Mouse (Mus musculus): ENCODE measurements around the gene Krt90.
A peak's percentile ranks its signal among the peaks of the same experiment; 100 is the strongest.
"Not testable (repeated sequence)": the region's sequence is repeated elsewhere in the genome, so short reads cannot be mapped to it uniquely, and the experiment has no call there.

Gene Krt90

GRCm38 (mm10) chr15:101562850-101563249 lies at the start of gene Krt90:
TSS of gene Krt90 (minus strand) at chr15:101562950.
- no peak for DNase-seq

GRCm38 (mm10) chr15:101599123-101599522 lies 36.4 kb upstream of the Krt90 start:
- DNase-seq: no peak

GRCm38 (mm10) chr15:101588216-101588615 lies 25.5 kb upstream of the Krt90 start:
- peak in 1 of 2 experiments; percentile 8 for DNase-seq

- DNase-seq: no peak
Measured at GRCm38 (mm10) chr15:101584456-101584855, 21.7 kb upstream of the Krt90 start.

GRCm38 (mm10) chr15:101583211-101583965 lies 20.6 kb upstream of the Krt90 start:
- no peak for DNase-seq

GRCm38 (mm10) chr15:101581701-101582100 lies 19.0 kb upstream of the Krt90 start:
- DNase-seq: no peak

- DNase-seq: no peak
Measured at GRCm38 (mm10) chr15:101575506-101575905, 12.8 kb upstream of the Krt90 start.

GRCm38 (mm10) chr15:101573796-101574345 lies 11.1 kb upstream of the Krt90 start, which contains the start of gene Krt75:
TSS of gene Krt75 (minus strand) at chr15:101573904.
- no peak for DNase-seq

- peak; percentile 10 to 11 for DNase-seq
Measured at GRCm38 (mm10) chr15:101567780-101568179, 5.0 kb upstream of the Krt90 start.

GRCm38 (mm10) chr15:101558034-101558646 lies 4.6 kb downstream of the Krt90 start:
- DNase-seq: no peak

- peak; percentile 57 to 69 for DNase-seq
Measured at GRCm38 (mm10) chr15:101553169-101553568, 9.6 kb downstream of the Krt90 start.

- no peak for DNase-seq
Measured at GRCm38 (mm10) chr15:101552188-101552587, 10.6 kb downstream of the Krt90 start.

- DNase-seq: no peak
Measured at GRCm38 (mm10) chr15:101550567-101550966, 12.2 kb downstream of the Krt90 start, which contains the start of gene Krt82. TSS of gene Krt82 (minus strand) at chr15:101550667.

- DNase-seq: no peak
Measured at GRCm38 (mm10) chr15:101544478-101544877, 18.3 kb downstream of the Krt90 start.

GRCm38 (mm10) chr15:101542543-101542942 lies 20.2 kb downstream of the Krt90 start:
- peak in 1 of 2 experiments; percentile 12 for DNase-seq

GRCm38 (mm10) chr15:101538580-101538900 lies 24.2 kb downstream of the Krt90 start:
- DNase-seq: no peak

GRCm38 (mm10) chr15:101537864-101538579 lies 24.7 kb downstream of the Krt90 start:
- DNase-seq: no peak

GRCm38 (mm10) chr15:101536054-101536850 lies 26.5 kb downstream of the Krt90 start:
- no peak for DNase-seq

GRCm38 (mm10) chr15:101532720-101533119 lies 30.0 kb downstream of the Krt90 start, which contains the start of gene Krt84:
TSS of gene Krt84 (minus strand) at chr15:101532820.
- DNase-seq: no peak

- no peak for DNase-seq
Measured at GRCm38 (mm10) chr15:101522556-101523232, 40.1 kb downstream of the Krt90 start.

GRCm38 (mm10) chr15:101519792-101520191 lies 43.0 kb downstream of the Krt90 start:
- DNase-seq: peak; percentile 35 to 44

GRCm38 (mm10) chr15:101517161-101517560 lies 45.6 kb downstream of the Krt90 start, which contains the start of gene Gm49425:
TSS of gene Gm49425 (minus strand) at chr15:101517261.
- not testable (repeated sequence) for DNase-seq

Measured in thymus, postnatal 36 days (tissue).